Mouse (Mus musculus) small intestine, adult 2 months (tissue): ENCODE results near the gene 2210016L21Rik.

Source experiments
- CTCF ChIP-seq: fragments of 200-500 bp; IDR thresholded peaks from 2 replicates; pipeline ENCODE4 v1.5.1; 2012; ENCODE audit warnings: low read depth, mild to moderate bottlenecking, control low read depth, inconsistent platforms, low read length, moderate library complexity, mixed read lengths; ENCODE audit not compliant: insufficient replicate concordance, insufficient read length; ENCODE audit errors: extremely low read depth
- POLR2A ChIP-seq: fragments of 200-500 bp; IDR thresholded peaks from 2 replicates; pipeline ENCODE4 v1.6.1; 2012; ENCODE audit warnings: low read depth, mild to moderate bottlenecking, control low read depth, inconsistent platforms, low read length, moderate library complexity

DNA sequence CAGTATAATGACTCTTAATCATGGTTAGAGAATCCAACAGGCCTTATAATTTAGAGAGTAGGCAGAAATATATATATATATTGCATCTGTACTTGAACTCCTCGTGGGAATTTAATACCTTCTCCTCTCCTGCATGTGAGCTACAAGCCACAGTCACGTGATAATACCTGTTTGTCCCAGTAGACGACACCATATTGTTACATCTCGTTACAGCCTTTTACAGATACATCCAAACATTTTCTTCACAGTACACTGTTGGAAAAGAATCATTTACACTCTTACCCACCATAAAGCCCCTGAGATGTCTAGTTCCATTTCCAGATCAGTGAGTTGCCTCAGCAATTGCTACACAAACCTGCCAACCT, 790 bp downstream of the 2210016L21Rik start:
- TF ChIP-seq CTCF = no peak
- no peak for TF ChIP-seq POLR2A
